Mouse (Mus musculus): Measurements from ENCODE around the gene Kcnh4.

GRCm38 (mm10) chr11:100697921-100698320 lies 61.8 kb downstream of the Kcnh4 start:
- TF ChIP-seq CTCF (IDR thresholded peaks at IDR 0.05; ENCODE audit: extremely low read depth, insufficient read depth, low read length): no peak
- TF ChIP-seq POLR2A (IDR thresholded peaks at IDR 0.05; ENCODE audit: extremely low read depth, insufficient read depth, low read length): no peak

Measured in cortical plate, adult 2 months (tissue).